Mouse (Mus musculus) neural tube, embryonic 13.5 days (tissue): ENCODE data around the gene Antxr1. TPM values are rescaled to one million over a fixed set of nuclear protein-coding genes. Genes with fewer than 3 reads are reported as not detected.

Source experiments
- ATAC-seq: fragments of 200-750 bp; cut with Nextera tagmentation; 2 replicates; pipeline ENCODE4 v1.8.0; 2017; ENCODE audit warnings: low read depth, mild to moderate bottlenecking, moderate TSS enrichment, moderate library complexity
- H3K27ac ChIP-seq: fragments of 300-500 bp; sonication (generic); replicated peaks from 2 replicates; pipeline ENCODE4 v1.5.1; 2015; ENCODE audit warnings: moderate library complexity, mild to moderate bottlenecking, inconsistent platforms
- H3K27me3 ChIP-seq: fragments of 300-500 bp; sonication (generic); 2 replicates; pipeline ENCODE4 v1.6.1; 2015; ENCODE audit warnings: mild to moderate bottlenecking, inconsistent platforms
- H3K36me3 ChIP-seq: fragments of 300-500 bp; sonication (generic); 2 replicates; pipeline ENCODE4 v1.6.1; 2015; ENCODE audit warnings: mild to moderate bottlenecking, inconsistent platforms
- H3K4me1 ChIP-seq: fragments of 300-500 bp; sonication (generic); replicated peaks from 2 replicates; pipeline ENCODE4 v1.6.1; 2015; ENCODE audit warnings: inconsistent platforms
- H3K4me2 ChIP-seq: fragments of 300-500 bp; sonication (generic); 2 replicates; pipeline ENCODE4 v1.6.1; 2015; ENCODE audit warnings: inconsistent platforms, mild to moderate bottlenecking, moderate library complexity
- H3K4me3 ChIP-seq: fragments of 300-500 bp; sonication (generic); 2 replicates; pipeline ENCODE4 v1.5.1; 2015; ENCODE audit warnings: mild to moderate bottlenecking, inconsistent platforms
- H3K9ac ChIP-seq: fragments of 300-500 bp; sonication (generic); 2 replicates; pipeline ENCODE4 v1.6.1; 2015; ENCODE audit warnings: moderate library complexity, mild to moderate bottlenecking, inconsistent platforms
- H3K9me3 ChIP-seq: fragments of 300-500 bp; sonication (generic); 2 replicates; pipeline ENCODE4 v1.6.1; 2016; ENCODE audit warnings: inconsistent platforms
- WGBS: fragments of 180-500 bp; shearing (Covaris S2); methylation state at CpG from one replicate; pipeline ENCODE4 v1.1.7; 2015; 5-methylcytosine and 5-hydroxymethylcytosine counted together
- polyA plus RNA-seq: library from polyadenylated mRNA; unstranded; fragments of >200 nt; fragmentation: Nextera tagmentation; extraction: Ambion mirVana; gene quantifications from 2 replicates; pipeline ENCODE4 v1.2.1, GENCODE M21; 2015

Antxr1 gene
- polyA plus RNA-seq, 1 experiment from 2014 or later: 4.3 TPM

GRCm38 (mm10) chr6:87207373-87207982, 128.1 kb downstream of the Antxr1 start:
- H3K27me3 ChIP-seq: no peaks in the 10 kb centered on the region
- no peaks in the 10 kb centered on the region for H3K36me3 ChIP-seq
- no peak overlapping the region for H3K4me2 ChIP-seq
- no peaks in the 10 kb centered on the region for H3K9me3 ChIP-seq
- no peak overlapping the region for H3K27ac ChIP-seq
- H3K9ac ChIP-seq: no peak overlapping the region
- H3K4me3 ChIP-seq: no peak overlapping the region
- ATAC-seq: no peak
- peaks cover 17% of the 10 kb centered on the region for H3K4me1 ChIP-seq
- 71% methylated on average over 13 of the region's 13 CpGs for WGBS

GRCm38 (mm10) chr6:87206790-87207189, 128.8 kb downstream of the Antxr1 start:
- Histone ChIP-seq H3K9ac (no peak overlapping the region), H3K27ac (no peak overlapping the region), H3K4me1 (peaks cover 17% of the 10 kb centered on the region), H3K4me2 (no peak overlapping the region), H3K9me3 (no peaks in the 10 kb centered on the region), H3K4me3 (no peak overlapping the region), H3K27me3 (no peaks in the 10 kb centered on the region), H3K36me3 (no peaks in the 10 kb centered on the region)
- WGBS: 91% methylated on average over 4 of the region's 4 CpGs
- no peak for ATAC-seq

GRCm38 (mm10) chr6:87203467-87203866, 132.2 kb downstream of the Antxr1 start:
- Histone ChIP-seq H3K36me3 (no peaks in the 10 kb centered on the region), H3K4me2 (no peak overlapping the region), H3K4me1 (peaks cover 17% of the 10 kb centered on the region), H3K27me3 (no peaks in the 10 kb centered on the region), H3K9ac (no peak overlapping the region), H3K4me3 (no peak overlapping the region), H3K9me3 (no peaks in the 10 kb centered on the region), H3K27ac (no peak overlapping the region)
- no peak for ATAC-seq
- 59% methylated on average over 4 of the region's 4 CpGs for WGBS

- no peak for ATAC-seq
- Histone ChIP-seq H3K9ac (no peak overlapping the region), H3K27ac (no peak overlapping the region), H3K4me1 (peaks cover 17% of the 10 kb centered on the region), H3K9me3 (no peaks in the 10 kb centered on the region), H3K36me3 (no peaks in the 10 kb centered on the region), H3K4me3 (no peak overlapping the region), H3K27me3 (no peaks in the 10 kb centered on the region), H3K4me2 (no peak overlapping the region)
- WGBS: 78% methylated on average over 2 of the region's 2 CpGs
These were observed 132.6 kb downstream of the Antxr1 start for GRCm38 (mm10) chr6:87203065-87203464.

GRCm38 (mm10) chr6:87202048-87202605, 133.5 kb downstream of the Antxr1 start:
- 92% methylated on average over 13 of the region's 13 CpGs for whole genome bisulfite sequencing
- Histone ChIP-seq H3K27me3 (no peaks in the 10 kb centered on the region), H3K27ac (no peak overlapping the region), H3K4me1 (peaks cover 17% of the 10 kb centered on the region), H3K9ac (no peak overlapping the region), H3K9me3 (no peaks in the 10 kb centered on the region), H3K4me3 (no peak overlapping the region), H3K36me3 (no peaks in the 10 kb centered on the region), H3K4me2 (no peak overlapping the region)
- no peak for ATAC-seq

- Histone ChIP-seq H3K9me3 (no peaks in the 10 kb centered on the region), H3K9ac (no peak overlapping the region), H3K4me3 (no peak overlapping the region), H3K4me2 (no peak overlapping the region), H3K36me3 (0 out of 2 replicates have a peak, but pooled peaks cover 3% of the 10 kb centered on the region), H3K4me1 (peaks cover 9% of the 10 kb centered on the region; the same call in 1 of the 2 replicates), H3K27ac (no peak overlapping the region; the same call in 1 of the 2 replicates), H3K27me3 (no peaks in the 10 kb centered on the region)
- ATAC-seq: no peak
- 83% methylated on average over 3 of the region's 3 CpGs for WGBS
These were observed 145.9 kb downstream of the Antxr1 start for GRCm38 (mm10) chr6:87189755-87190154.

- no peak for ATAC-seq
- Histone ChIP-seq H3K4me2 (no peak overlapping the region), H3K4me1 (peaks cover 19% of the 10 kb centered on the region; the same call in 1 of the 2 replicates), H3K27ac (no peak overlapping the region), H3K4me3 (no peak overlapping the region), H3K9ac (no peak overlapping the region), H3K36me3 (0 out of 2 replicates have a peak, but pooled peaks cover 3% of the 10 kb centered on the region), H3K9me3 (no peaks in the 10 kb centered on the region), H3K27me3 (no peaks in the 10 kb centered on the region)
- WGBS: 78% methylated on average over 12 of the region's 12 CpGs
These were observed 148.6 kb downstream of the Antxr1 start for GRCm38 (mm10) chr6:87186988-87187387.

- Histone ChIP-seq H3K36me3 (0 out of 2 replicates have a peak, but pooled peaks cover 3% of the 10 kb centered on the region), H3K4me3 (no peak overlapping the region), H3K9ac (no peak overlapping the region), H3K27ac (no peak overlapping the region), H3K27me3 (no peaks in the 10 kb centered on the region), H3K4me1 (0 out of 2 replicates have a peak, but pooled peaks cover 14% of the 10 kb centered on the region), H3K4me2 (no peak overlapping the region), H3K9me3 (no peaks in the 10 kb centered on the region)
- WGBS: 85% methylated on average over 3 of the region's 3 CpGs
- no peak for ATAC-seq
These were observed 151.2 kb downstream of the Antxr1 start for GRCm38 (mm10) chr6:87184418-87184817.

GRCm38 (mm10) chr6:87183981-87184380, 151.6 kb downstream of the Antxr1 start:
- Histone ChIP-seq H3K27me3 (no peaks in the 10 kb centered on the region), H3K4me1 (0 out of 2 replicates have a peak, but pooled peaks cover 14% of the 10 kb centered on the region), H3K27ac (no peak overlapping the region), H3K4me2 (no peak overlapping the region), H3K9me3 (no peaks in the 10 kb centered on the region), H3K36me3 (0 out of 2 replicates have a peak, but pooled peaks cover 3% of the 10 kb centered on the region), H3K4me3 (no peak overlapping the region), H3K9ac (no peak overlapping the region)
- no peak for ATAC-seq
- WGBS: 85% methylated on average over 11 of the region's 11 CpGs

- Histone ChIP-seq H3K4me2 (no peak overlapping the region), H3K36me3 (0 out of 2 replicates have a peak, but pooled peaks cover 6% of the 10 kb centered on the region), H3K4me3 (no peak overlapping the region), H3K4me1 (0 out of 2 replicates have a peak, but pooled peaks cover 14% of the 10 kb centered on the region), H3K27me3 (no peaks in the 10 kb centered on the region), H3K9me3 (no peaks in the 10 kb centered on the region), H3K9ac (no peak overlapping the region), H3K27ac (peak overlapping the region; percentile 38; the same call in 1 of the 2 replicates)
- WGBS: 76% methylated on average over 8 of the region's 8 CpGs
- ATAC-seq: no peak; the same call in 1 of the 2 replicates
These were observed 152.5 kb downstream of the Antxr1 start for GRCm38 (mm10) chr6:87183159-87183558.

GRCm38 (mm10) chr6:87182736-87183135, 152.9 kb downstream of the Antxr1 start:
- 0 out of 2 replicates have a peak, but pooled peaks cover 10% of the 10 kb centered on the region for H3K36me3 ChIP-seq
- WGBS: 81% methylated on average over 6 of the region's 6 CpGs
- no peak overlapping the region for H3K27ac ChIP-seq
- no peak overlapping the region for H3K4me2 ChIP-seq
- H3K9ac ChIP-seq: no peak overlapping the region
- ATAC-seq: no peak
- H3K9me3 ChIP-seq: no peaks in the 10 kb centered on the region
- 0 out of 2 replicates have a peak, but pooled peaks cover 14% of the 10 kb centered on the region for H3K4me1 ChIP-seq
- H3K4me3 ChIP-seq: no peak overlapping the region
- no peaks in the 10 kb centered on the region for H3K27me3 ChIP-seq

GRCm38 (mm10) chr6:87171461-87171860, 164.2 kb downstream of the Antxr1 start:
- WGBS: 73% methylated on average over 3 of the region's 3 CpGs
- no peak overlapping the region for H3K4me2 ChIP-seq
- ATAC-seq: no peak

More at GRCm38 (mm10) chr6:87171461-87171860, 164.2 kb downstream of the Antxr1 start:
- H3K4me3 ChIP-seq: no peak overlapping the region
- H3K36me3 ChIP-seq: no peaks in the 10 kb centered on the region
- no peak overlapping the region for H3K27ac ChIP-seq
- H3K4me1 ChIP-seq: peaks cover 6% of the 10 kb centered on the region
- H3K27me3 ChIP-seq: no peaks in the 10 kb centered on the region
- no peaks in the 10 kb centered on the region for H3K9me3 ChIP-seq
- no peak overlapping the region for H3K9ac ChIP-seq
